Mouse (Mus musculus) testis, adult 2 months (tissue): ENCODE measurements around the gene Acbd7. TPM values are rescaled to one million over a fixed set of nuclear protein-coding genes. Genes with fewer than 3 reads are reported as not detected.

Source experiments
- H3K27ac ChIP-seq: fragments of 200-500 bp; 2 replicates; pipeline ENCODE4 v1.5.1; 2012; ENCODE audit warnings: low read depth, low read length; ENCODE audit not compliant: control insufficient read depth, insufficient read depth
- H3K27me3 ChIP-seq: fragments of 200-500 bp; 2 replicates; pipeline ENCODE4 v1.6.1; 2012; ENCODE audit warnings: mild to moderate bottlenecking, low read length, moderate library complexity; ENCODE audit not compliant: control insufficient read depth, insufficient read depth
- H3K36me3 ChIP-seq: fragments of 200-500 bp; 2 replicates; pipeline ENCODE4 v1.6.1; 2012; ENCODE audit warnings: mild to moderate bottlenecking, low read length; ENCODE audit not compliant: control insufficient read depth, insufficient read depth
- H3K4me1 ChIP-seq: fragments of 200-500 bp; 2 replicates; pipeline ENCODE4 v1.6.1; 2012; ENCODE audit warnings: low read length; ENCODE audit not compliant: control insufficient read depth, insufficient read depth
- H3K4me3 ChIP-seq: fragments of 200-500 bp; 2 replicates; pipeline ENCODE4 v1.5.1; 2012; ENCODE audit warnings: low read depth, mild to moderate bottlenecking, low read length, moderate library complexity, mixed read lengths; ENCODE audit not compliant: control insufficient read depth
- CTCF ChIP-seq: fragments of 200-500 bp; IDR thresholded peaks from 2 replicates; pipeline ENCODE4 v1.5.1; 2012; ENCODE audit warnings: low read depth, mild to moderate bottlenecking, inconsistent platforms, low read length, moderate library complexity; ENCODE audit not compliant: control insufficient read depth, insufficient read depth, insufficient replicate concordance
- POLR2A ChIP-seq: fragments of 200-500 bp; IDR thresholded peaks from 2 replicates; pipeline ENCODE4 v1.6.1; 2012; ENCODE audit warnings: low read depth, mild to moderate bottlenecking, inconsistent platforms, low read length, moderate library complexity; ENCODE audit not compliant: control insufficient read depth
- polyA plus RNA-seq: library from polyadenylated mRNA; depleted of rRNA; stranded (reverse); fragments of >200 nt; gene quantifications from 2 replicates; pipeline ENCODE4 v1.2.3, GENCODE M21; 2012; rRNA removed

Gene Acbd7
- polyA plus RNA-seq, 1 experiment: 0.33 TPM

- no peaks in the 10 kb centered on the region for H3K36me3 ChIP-seq
- H3K27me3 ChIP-seq: no peaks in the 10 kb centered on the region
- H3K4me3 ChIP-seq: no peak overlapping the region
- no peak for TF ChIP-seq POLR2A
- no peak for TF ChIP-seq CTCF
- no peak overlapping the region for H3K27ac ChIP-seq
- no peaks in the 10 kb centered on the region for H3K4me1 ChIP-seq
These were observed 51.3 kb downstream of the Acbd7 start for GRCm38 (mm10) chr2:3387105-3387860.

Other genes with a start within 250 kb of the Acbd7 start
- gene Fam171a1, start 221.9 kb upstream of the Acbd7 start, polyA plus RNA-seq: 2.5 and 3.4 TPM in 2 replicates
- 24.0 and 25.3 TPM in 2 replicates for gene Nmt2, start 52.0 kb upstream of the Acbd7 start, polyA plus RNA-seq
- 18.4 and 21.0 TPM in 2 replicates for gene Rpp38, start 3.5 kb upstream of the Acbd7 start, polyA plus RNA-seq
- gene Olah, start 61.0 kb downstream of the Acbd7 start, polyA plus RNA-seq: 0.61 and 0.68 TPM in 2 replicates
- 1,007 and 1,294 TPM in 2 replicates for gene Meig1, start 86.5 kb downstream of the Acbd7 start, polyA plus RNA-seq
- gene Dclre1c, start 88.0 kb downstream of the Acbd7 start, polyA plus RNA-seq: 5.6 and 6.4 TPM in 2 replicates
- 5.5 and 8.2 TPM in 2 replicates for gene Suv39h2, start 138.9 kb downstream of the Acbd7 start, polyA plus RNA-seq
- 0.40 and 0.48 TPM in 2 replicates for gene Gm45902, start 176.6 kb downstream of the Acbd7 start, polyA plus RNA-seq
- 14.5 and 16.9 TPM in 2 replicates for gene Hspa14, start 176.6 kb downstream of the Acbd7 start, polyA plus RNA-seq
- gene Cdnf, start 176.9 kb downstream of the Acbd7 start, polyA plus RNA-seq: 1.9 and 2.1 TPM in 2 replicates
- gene Fam107b, start 234.3 kb downstream of the Acbd7 start, polyA plus RNA-seq: 75.0 and 75.1 TPM in 2 replicates